Mouse (Mus musculus): ENCODE results near the gene Sfxn5.

Sfxn5 gene

DNA sequence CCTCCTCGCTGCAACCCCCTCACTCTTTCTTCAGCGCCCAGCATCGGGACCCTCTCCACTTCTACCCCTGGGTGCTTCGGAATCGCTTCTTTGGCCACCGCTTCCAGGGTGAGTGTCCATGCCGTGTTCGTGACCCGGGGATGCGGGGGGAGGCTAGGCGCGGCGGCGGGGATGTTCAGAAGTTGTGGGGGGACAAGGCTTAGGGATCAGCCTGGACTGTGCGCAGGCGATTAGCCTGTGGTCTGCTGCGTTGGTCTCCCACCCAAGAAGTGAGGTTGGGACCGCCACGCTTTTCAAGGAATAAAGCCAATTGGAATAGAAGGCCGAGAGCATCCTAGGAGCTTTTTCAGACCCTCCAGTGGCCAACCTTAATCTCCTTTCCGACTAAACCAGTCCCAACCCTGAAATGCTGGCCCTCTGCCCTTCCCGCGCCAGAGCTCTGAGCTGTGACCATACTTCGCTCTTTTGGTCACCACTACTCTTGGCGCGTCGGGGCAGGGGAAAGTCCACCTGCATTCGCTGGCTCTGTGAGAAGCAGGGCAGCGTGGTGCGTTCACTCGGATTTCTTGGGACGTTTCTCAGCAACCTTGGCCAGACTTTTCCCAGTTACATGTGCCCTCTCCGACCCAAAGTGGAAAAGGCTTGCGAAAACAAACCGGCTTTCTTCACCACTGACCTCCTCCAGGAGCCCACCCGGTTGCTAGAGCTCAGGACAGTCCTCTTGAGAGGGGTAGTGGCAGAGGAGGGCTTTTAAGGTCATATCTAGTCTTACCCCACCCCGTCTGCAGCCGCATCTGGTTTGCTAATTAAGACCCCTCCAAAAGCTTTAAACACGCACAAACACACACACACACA is 144.7 kb downstream of the Sfxn5 start:
- no peak for DNase-seq

DNA sequence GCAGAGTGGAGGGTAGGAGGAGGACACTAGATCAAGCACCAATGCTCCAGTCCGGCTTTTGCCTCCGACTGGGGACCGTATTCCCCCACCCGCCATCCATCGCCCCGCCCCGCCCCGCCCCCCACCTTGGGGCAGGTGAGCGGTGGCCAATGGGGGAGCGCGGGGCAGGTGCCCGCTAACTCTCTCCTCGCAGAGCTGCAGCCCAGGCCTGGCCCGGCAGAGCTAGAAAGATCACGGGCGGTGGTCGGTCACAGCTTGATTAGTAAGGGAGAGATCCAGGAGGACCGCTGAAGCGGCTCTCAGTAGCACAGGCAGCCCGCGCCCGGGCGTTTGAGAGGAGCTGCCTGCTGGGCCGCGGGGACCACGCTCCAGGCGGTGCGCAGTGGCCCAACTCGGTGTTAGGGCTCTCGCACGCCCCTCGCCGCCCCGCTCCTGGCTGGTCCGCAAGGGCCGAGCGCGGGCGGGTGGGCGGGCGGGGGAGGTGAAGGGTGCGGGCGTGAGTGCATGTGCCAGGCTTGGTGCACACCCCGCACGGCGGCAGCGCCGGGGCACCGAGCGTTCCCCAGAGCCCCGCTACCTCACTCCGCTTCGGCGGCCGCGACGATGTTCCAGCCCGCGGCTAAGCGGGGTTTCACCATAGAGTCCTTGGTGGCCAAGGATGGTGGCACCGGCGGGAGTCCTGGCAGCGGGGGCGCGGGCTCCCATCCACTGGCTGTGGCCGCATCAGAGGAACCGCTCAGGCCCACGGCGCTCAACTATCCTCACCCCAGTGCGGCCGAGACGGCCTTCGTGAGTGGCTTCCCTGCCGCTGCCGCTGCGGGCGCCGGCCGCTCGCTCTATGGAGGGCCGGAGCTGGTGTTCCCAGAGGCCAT is 145.6 kb downstream of the Sfxn5 start, which contains the start of gene Emx1:
Gene Emx1, plus strand, starts transcription at position 99 of the 872 bp plus-strand sequence.
- no peak for DNase-seq

DNA sequence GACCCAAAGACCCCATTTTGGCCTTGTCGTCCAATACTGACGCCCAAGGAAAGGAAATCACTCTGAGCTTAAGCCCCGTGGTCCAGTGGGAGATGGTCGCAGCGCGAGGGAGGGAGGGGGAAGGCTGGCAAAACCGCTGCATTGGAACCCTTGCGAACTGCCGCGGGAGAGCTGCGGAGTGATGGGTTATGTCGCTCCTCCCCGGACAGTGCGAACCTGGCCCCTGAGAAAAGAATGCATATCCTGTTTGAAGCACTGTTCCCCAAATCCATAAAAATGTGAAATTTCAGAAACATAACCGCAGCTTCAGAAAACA is 146.5 kb downstream of the Sfxn5 start:
- DNase-seq = no peak

DNA sequence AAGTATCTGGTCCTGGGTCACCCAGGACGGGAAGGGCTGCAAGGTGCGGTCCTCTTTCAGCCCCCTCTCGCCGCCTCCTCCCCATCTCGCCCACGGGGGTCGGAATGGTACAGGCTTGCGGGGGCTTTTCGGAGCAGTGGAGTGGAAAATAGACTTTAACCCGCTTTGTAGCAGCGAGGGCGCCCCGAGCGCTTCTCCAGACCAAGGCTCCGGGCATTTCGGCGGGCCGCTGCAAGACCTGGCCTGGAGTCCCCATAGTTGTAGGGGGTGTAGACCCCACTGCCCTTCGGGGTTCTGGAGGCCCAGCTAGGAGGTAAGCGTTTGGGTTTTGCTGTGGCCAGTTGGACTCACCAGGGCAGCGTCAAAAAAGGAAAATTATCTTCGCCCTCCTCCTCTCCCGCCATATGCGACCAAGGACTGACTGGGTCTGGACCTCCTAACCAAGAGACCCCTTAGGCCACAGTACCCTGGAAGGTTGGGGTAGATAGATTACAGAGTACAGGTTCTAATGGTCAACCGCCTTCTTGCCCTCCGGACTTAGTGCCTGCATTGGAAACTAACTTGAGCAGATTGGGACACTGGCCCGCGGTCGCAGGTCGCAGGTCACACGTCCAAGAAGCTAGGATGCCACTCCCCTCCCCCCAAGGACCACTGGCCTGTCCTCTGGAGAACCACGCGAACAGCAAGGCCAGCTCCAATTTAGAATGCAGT is 147.0 kb downstream of the Sfxn5 start:
- DNase-seq = no peak

DNA sequence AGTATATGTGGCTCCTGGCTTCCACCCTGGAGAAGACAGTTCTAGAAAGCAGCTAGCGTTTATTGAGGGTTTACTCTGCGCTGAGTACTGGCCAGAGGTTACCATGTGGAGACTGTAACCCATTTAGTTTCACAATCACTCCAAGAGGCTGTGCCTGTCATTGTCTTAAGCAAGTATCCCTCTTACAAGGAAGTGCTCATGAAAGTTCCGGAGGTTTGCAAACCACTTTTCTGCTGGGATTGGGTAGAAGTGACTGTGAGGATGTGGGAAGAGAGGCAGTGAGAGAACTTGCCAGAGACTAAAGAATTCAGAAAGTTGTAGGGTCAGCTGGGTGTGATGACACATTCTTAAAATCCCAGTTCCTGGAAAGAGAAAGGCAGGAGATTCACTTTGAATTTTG is 149.3 kb downstream of the Sfxn5 start:
- DNase-seq = no peak

DNA sequence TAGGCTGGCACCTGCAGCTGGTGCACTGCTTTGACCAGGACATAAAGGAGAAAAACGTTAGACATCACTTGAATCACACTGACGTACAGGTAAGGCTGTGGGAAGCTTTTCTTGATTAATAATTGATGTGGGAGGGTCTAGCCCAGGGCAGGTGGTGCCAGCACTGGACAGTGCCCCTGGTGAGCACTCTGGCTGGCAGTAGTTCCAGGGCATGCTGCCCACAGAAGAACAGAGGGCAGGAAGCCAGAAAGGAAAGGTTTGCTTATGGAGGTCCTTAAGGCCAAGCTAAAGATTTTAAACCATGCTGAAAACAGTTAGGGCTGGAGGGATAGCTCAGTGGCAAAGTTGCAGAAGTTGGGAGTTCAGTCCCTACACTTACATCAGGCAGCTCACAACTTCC is 153.2 kb downstream of the Sfxn5 start:
- DNase-seq = no peak

DNA sequence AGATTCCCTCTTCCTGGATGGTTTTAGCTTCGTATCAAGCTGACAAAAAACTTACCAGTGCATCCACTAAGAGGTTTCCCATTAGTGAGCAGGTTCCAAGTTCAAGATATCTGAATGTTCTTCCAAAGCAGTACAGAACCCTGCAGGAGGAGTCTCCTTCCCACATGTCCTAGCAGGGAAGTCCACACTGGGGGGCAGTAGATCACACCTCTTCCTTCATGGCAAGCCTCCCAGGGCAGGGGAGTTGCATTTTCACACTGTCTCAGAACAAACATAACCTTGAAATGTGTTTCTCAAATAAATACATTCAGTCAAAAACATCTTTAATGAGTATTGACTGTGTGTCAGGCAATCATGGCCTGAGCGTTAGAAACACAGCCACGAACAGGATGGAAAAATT is 153.7 kb downstream of the Sfxn5 start:
- no peak for DNase-seq

DNA sequence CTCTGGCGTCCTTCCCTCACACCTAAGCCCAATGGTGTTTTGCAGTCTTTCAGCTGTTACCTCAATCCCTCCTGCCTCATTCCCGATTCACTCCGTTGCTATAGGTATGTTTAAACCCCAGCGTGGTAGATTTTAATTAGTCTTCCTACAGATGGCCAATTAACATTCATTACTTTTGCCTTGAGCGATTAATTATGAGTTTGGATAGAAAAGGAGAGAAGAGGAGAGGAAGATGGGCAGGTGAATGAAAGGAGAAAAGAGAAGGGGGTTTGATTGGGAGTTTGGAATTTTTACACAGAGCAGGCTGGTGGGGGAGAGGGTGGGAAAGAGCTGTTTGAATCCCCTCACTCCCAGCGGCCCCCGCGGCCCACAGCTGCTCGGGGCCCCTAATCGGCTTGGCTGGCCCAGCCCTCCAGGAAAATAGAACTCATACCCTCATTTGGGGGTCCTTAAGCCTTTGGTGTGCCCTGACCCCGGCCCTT is 167.7 kb downstream of the Sfxn5 start:
- no peak for DNase-seq

Data from thymus, postnatal 25 days (tissue).